Mouse (Mus musculus) urinary bladder, adult 2 months (tissue): Measurements from ENCODE around the gene Gm2004. TPM values are rescaled to one million over a fixed set of nuclear protein-coding genes. Genes with fewer than 3 reads are reported as not detected.
"Not testable (repeated sequence)": the region's sequence is repeated elsewhere in the genome, so short reads cannot be mapped to it uniquely, and the experiment has no call there.

ENCODE experiments used
- DNase-seq: peaks from one replicate; pipeline ENCODE4 v3.0.0; 2022; ENCODE audit warnings: low spot score
- polyA plus RNA-seq: library from polyadenylated mRNA; depleted of rRNA; stranded (reverse); fragments of >200 nt; gene quantifications from 2 replicates; pipeline ENCODE4 v1.2.3, GENCODE M21; 2012; rRNA removed

Gm2004 gene
- 1.9 and 5.8 TPM in 2 replicates for polyA plus RNA-seq

DNA sequence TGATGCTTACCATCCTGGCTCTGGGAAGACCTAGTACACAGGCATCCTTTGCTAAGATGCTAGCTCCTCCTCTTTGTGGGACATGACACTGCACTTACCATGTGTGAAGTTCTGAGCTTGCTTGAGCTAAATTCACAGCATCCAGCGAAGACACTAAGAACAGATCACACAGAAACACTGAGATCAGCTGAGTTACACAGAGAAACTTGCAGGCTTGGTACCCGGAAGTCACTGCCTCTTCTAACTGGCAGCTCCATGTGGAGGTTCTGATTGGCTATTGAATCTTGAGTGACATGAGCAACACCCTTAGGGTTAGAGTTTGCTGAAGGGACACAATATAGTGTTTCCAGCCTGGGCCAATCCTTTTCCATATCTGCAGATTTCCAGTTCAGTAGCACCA, at the start of gene Gm2004:
Gm2004 (minus strand) TSS at position 101 of the 400 bp plus-strand sequence.
- not testable (repeated sequence) for DNase-seq

Other genes starting within 250 kb of the Gm2004 start
- gene Zfp966, start 218.7 kb downstream of the Gm2004 start, polyA plus RNA-seq, result 3.9 and 5.4 TPM in 2 replicates
- 7.0 and 7.5 TPM in 2 replicates for gene Gm2026, start 184.5 kb downstream of the Gm2004 start, polyA plus RNA-seq
- gene 2210418O10Rik, start 76.7 kb upstream of the Gm2004 start, polyA plus RNA-seq, result 4.3 and 15.3 TPM in 2 replicates
- not detected in 2 replicates for gene Gm11009, start 169.7 kb upstream of the Gm2004 start, polyA plus RNA-seq